Mouse (Mus musculus): ENCODE measurements around the gene Hpse. TPM values are rescaled to one million over a fixed set of nuclear protein-coding genes. Genes with fewer than 3 reads are reported as not detected.

The Hpse gene
- total and polyA plus RNA-seq, 2 experiments from 2014 or later, result 0.39 to 3.2 TPM

- no peaks in the 10 kb centered on the region for H3K36me3 ChIP-seq (ENCODE audit: insufficient read depth, low read length)
- no peak for DNase-seq (ENCODE audit: low spot score)
- no peaks in the 10 kb centered on the region for H3K27me3 ChIP-seq (ENCODE audit: insufficient read depth, low read length)
- H3K9me3 ChIP-seq (ENCODE audit: low read length), result no peaks in the 10 kb centered on the region
- no peaks in the 10 kb centered on the region for H3K4me1 ChIP-seq (ENCODE audit: insufficient read depth, low read length)
- 75% methylated on average over 6 of the region's 6 CpGs for WGBS
- H3K4me3 ChIP-seq (ENCODE audit: low read depth, low read length), result no peak overlapping the region
- H3K9ac ChIP-seq (replicated peaks; ENCODE audit: low read length, poor library complexity, severe bottlenecking), result no peak overlapping the region
- ATAC-seq (ENCODE audit: low FRiP score), result no peak
- no peak for TF ChIP-seq CTCF (IDR thresholded peaks at IDR 0.05)
- no peak overlapping the region for H3K27ac ChIP-seq (ENCODE audit: low read depth, low read length)
- H3K4me2 ChIP-seq (ENCODE audit: low read depth, low read length, poor library complexity, severe bottlenecking), result no peak overlapping the region
Measured at GRCm38 (mm10) chr5:100680542-100680933, 39.0 kb downstream of the Hpse start.

GRCm38 (mm10) chr5:100679911-100680541, 39.5 kb downstream of the Hpse start:
- Histone ChIP-seq H3K4me1 (ENCODE audit: insufficient read depth, low read length) (no peaks in the 10 kb centered on the region), H3K9me3 (ENCODE audit: low read length) (no peaks in the 10 kb centered on the region), H3K9ac (replicated peaks; ENCODE audit: low read length, poor library complexity, severe bottlenecking) (no peak overlapping the region), H3K27me3 (ENCODE audit: insufficient read depth, low read length) (no peaks in the 10 kb centered on the region), H3K27ac (ENCODE audit: low read depth, low read length) (no peak overlapping the region), H3K4me3 (ENCODE audit: low read depth, low read length) (no peak overlapping the region), H3K36me3 (ENCODE audit: insufficient read depth, low read length) (no peaks in the 10 kb centered on the region), H3K4me2 (ENCODE audit: low read depth, low read length, poor library complexity, severe bottlenecking) (no peak overlapping the region)
- ATAC-seq (ENCODE audit: low FRiP score) (no peak), DNase-seq (ENCODE audit: low spot score) (no peak)
- 66% methylated on average over 18 of the region's 18 CpGs for WGBS
- TF ChIP-seq CTCF (IDR thresholded peaks at IDR 0.05), result no peak

- peak within 1 kb of the TSS; percentile 68 for H3K4me2 ChIP-seq (ENCODE audit: low read depth, low read length, poor library complexity, severe bottlenecking)
- H3K9ac ChIP-seq (replicated peaks; ENCODE audit: low read length, poor library complexity, severe bottlenecking), result peak within 1 kb of the TSS; percentile 89
- H3K36me3 ChIP-seq (ENCODE audit: insufficient read depth, low read length), result peaks cover 4% of the 10 kb centered on the region; the same call in 1 of the 2 replicates
- H3K27me3 ChIP-seq (ENCODE audit: insufficient read depth, low read length), result no peaks in the 10 kb centered on the region
- TF ChIP-seq CTCF (IDR thresholded peaks at IDR 0.05), result peak; percentile 87
- H3K4me1 ChIP-seq (ENCODE audit: insufficient read depth, low read length), result no peaks in the 10 kb centered on the region
- DNase-seq (ENCODE audit: low spot score) (peak; percentile 87), ATAC-seq (ENCODE audit: low FRiP score) (peak; percentile 25; the same call in 1 of the 2 replicates)
- H3K9me3 ChIP-seq (ENCODE audit: low read length), result no peaks in the 10 kb centered on the region
- 13% methylated on average over 17 of the region's 17 CpGs for WGBS
- H3K27ac ChIP-seq (ENCODE audit: low read depth, low read length), result peak within 1 kb of the TSS; percentile 62; the same call in 1 of the 2 replicates
- H3K4me3 ChIP-seq (ENCODE audit: low read depth, low read length), result peak within 1 kb of the TSS; percentile 81
Measured at GRCm38 (mm10) chr5:100674711-100675376, 44.7 kb downstream of the Hpse start, which contains the start of gene Coq2. TSS of gene Coq2 (minus strand) at chr5:100675140.

- Histone ChIP-seq H3K4me1 (ENCODE audit: insufficient read depth, low read length) (no peaks in the 10 kb centered on the region), H3K4me3 (ENCODE audit: low read depth, low read length) (peak overlapping the region; percentile 81), H3K36me3 (ENCODE audit: insufficient read depth, low read length) (peaks cover 4% of the 10 kb centered on the region; the same call in 1 of the 2 replicates), H3K9me3 (ENCODE audit: low read length) (no peaks in the 10 kb centered on the region), H3K4me2 (ENCODE audit: low read depth, low read length, poor library complexity, severe bottlenecking) (peak overlapping the region; percentile 68), H3K27me3 (ENCODE audit: insufficient read depth, low read length) (no peaks in the 10 kb centered on the region), H3K9ac (replicated peaks; ENCODE audit: low read length, poor library complexity, severe bottlenecking) (peak overlapping the region; percentile 89), H3K27ac (ENCODE audit: low read depth, low read length) (peak overlapping the region; percentile 62; the same call in 1 of the 2 replicates)
- ATAC-seq (ENCODE audit: low FRiP score), result peak; percentile 97
- whole genome bisulfite sequencing, result under 1% methylated on average over 61 of the region's 71 CpGs
- no peak for TF ChIP-seq CTCF (IDR thresholded peaks at IDR 0.05)
- peak; percentile 89 for DNase-seq (ENCODE audit: low spot score)
Measured at GRCm38 (mm10) chr5:100673745-100674486, 45.6 kb downstream of the Hpse start.

DNA sequence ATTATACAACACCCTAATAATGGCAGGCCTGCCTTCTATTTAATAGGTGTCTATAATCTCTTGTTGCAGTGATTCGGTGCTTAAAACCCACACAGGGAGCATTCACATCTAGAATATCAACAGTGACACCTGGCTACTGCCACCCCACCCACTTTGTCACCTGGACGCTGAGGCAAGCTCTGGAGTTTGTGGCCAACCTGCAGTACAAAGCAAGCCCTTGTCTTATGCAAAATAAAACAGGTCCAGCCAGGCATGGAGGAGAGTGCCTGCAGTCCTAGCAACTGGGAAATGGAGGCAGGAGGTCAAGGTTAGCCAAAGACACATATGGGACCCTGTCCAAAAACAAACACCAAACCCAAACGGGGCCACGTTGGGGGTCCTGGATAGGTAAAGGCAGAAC, 47.1 kb downstream of the Hpse start:
- Histone ChIP-seq H3K4me1 (ENCODE audit: insufficient read depth, low read length) (no peaks in the 10 kb centered on the region), H3K27me3 (ENCODE audit: insufficient read depth, low read length) (no peaks in the 10 kb centered on the region), H3K27ac (ENCODE audit: low read depth, low read length) (no peak overlapping the region), H3K9me3 (ENCODE audit: low read length) (no peaks in the 10 kb centered on the region), H3K9ac (replicated peaks; ENCODE audit: low read length, poor library complexity, severe bottlenecking) (no peak overlapping the region), H3K4me2 (ENCODE audit: low read depth, low read length, poor library complexity, severe bottlenecking) (no peak overlapping the region), H3K36me3 (ENCODE audit: insufficient read depth, low read length) (peaks cover 7% of the 10 kb centered on the region), H3K4me3 (ENCODE audit: low read depth, low read length) (no peak overlapping the region)
- TF ChIP-seq CTCF (IDR thresholded peaks at IDR 0.05), result no peak
- WGBS, result 86% methylated on average over 4 of the region's 4 CpGs
- no peak for DNase-seq (ENCODE audit: low spot score)
- ATAC-seq (ENCODE audit: low FRiP score), result no peak
